Mouse (Mus musculus) embryonic facial prominence, embryonic 10.5 days (tissue): ENCODE data around the gene Smn1. TPM values are rescaled to one million over a fixed set of nuclear protein-coding genes. Genes with fewer than 3 reads are reported as not detected.

Experiments used
- DNase-seq: peaks from one replicate; pipeline ENCODE4 v3.0.0-alpha.2; 2017; ENCODE audit warnings: low spot score
- H3K27ac ChIP-seq: fragments of 300-500 bp; sonication (generic); replicated peaks from 2 replicates; pipeline ENCODE4 v1.5.1; 2016; ENCODE audit warnings: mild to moderate bottlenecking
- H3K27me3 ChIP-seq: fragments of 300-500 bp; sonication (generic); replicated peaks from 2 replicates; pipeline ENCODE4 v1.6.1; 2016; ENCODE audit warnings: low read depth, mild to moderate bottlenecking; ENCODE audit not compliant: poor library complexity, severe bottlenecking
- H3K36me3 ChIP-seq: fragments of 300-500 bp; sonication (generic); replicated peaks from 2 replicates; pipeline ENCODE4 v1.6.1; 2016; ENCODE audit warnings: mild to moderate bottlenecking, moderate library complexity
- H3K4me1 ChIP-seq: fragments of 300-500 bp; sonication (generic); 2 replicates; pipeline ENCODE4 v1.6.1; 2016
- H3K4me3 ChIP-seq: fragments of 300-500 bp; sonication (generic); 2 replicates; pipeline ENCODE4 v1.5.1; 2016; ENCODE audit warnings: mild to moderate bottlenecking, moderate library complexity
- H3K9me3 ChIP-seq: fragments of 300-500 bp; sonication (generic); 2 replicates; pipeline ENCODE4 v1.6.1; 2016; ENCODE audit warnings: mild to moderate bottlenecking
- WGBS: fragments of 180-500 bp; shearing (Covaris S2); methylation state at CpG from one replicate; pipeline ENCODE4 v1.1.7; 2016; 5-methylcytosine and 5-hydroxymethylcytosine counted together
- polyA plus RNA-seq: library from polyadenylated mRNA; unstranded; fragments of >200 nt; fragmentation: Nextera tagmentation; extraction: Ambion mirVana; gene quantifications from 2 replicates; pipeline ENCODE4 v1.2.1, GENCODE M21; 2016

Smn1 gene
- polyA plus RNA-seq: 95.9 and 96.2 TPM in 2 replicates

DNA sequence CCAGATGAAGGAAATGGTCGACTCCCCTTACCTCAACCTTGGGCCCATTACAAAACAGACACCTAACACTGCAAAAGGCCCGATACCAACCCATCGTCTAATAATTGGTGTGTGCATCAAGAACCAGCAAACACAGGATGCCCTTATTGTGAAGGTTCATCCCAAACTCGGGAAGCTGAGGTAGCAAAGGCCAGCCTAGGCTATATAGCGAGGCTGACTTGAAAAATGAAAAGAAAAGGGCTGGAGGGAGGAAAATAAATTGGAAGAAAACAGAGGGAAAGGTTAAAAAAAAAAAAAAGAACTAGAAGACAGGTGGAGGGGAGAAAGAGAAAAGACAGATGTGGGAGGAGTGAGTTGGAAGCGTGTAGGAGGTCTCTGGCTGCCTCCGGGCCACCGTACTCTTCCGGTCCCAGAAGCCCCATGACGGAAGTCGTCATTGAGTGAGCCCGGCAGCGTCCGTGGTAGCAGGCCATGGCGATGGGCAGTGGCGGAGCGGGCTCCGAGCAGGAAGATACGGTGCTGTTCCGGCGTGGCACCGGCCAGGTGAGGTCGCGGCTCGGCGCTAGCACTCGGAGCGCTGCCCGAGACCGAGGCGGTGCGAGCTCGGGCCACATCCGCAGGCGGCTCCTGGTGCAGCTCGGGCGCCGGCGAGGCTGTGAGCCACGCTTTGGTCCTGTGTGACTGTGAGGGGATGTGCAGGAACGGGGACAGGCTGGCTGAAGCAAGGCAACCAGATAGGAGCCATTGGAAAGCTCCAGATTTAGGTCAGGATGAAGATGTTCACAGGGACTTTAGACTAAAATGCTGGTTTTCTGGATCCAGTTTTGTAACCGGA is at the start of gene Smn1:
Smn1 (plus strand) TSS at position 430 of the 835 bp plus-strand sequence.
- peak; percentile 93 for DNase-seq
- Histone ChIP-seq H3K9me3 (no peaks in the 10 kb centered on the region), H3K36me3 (peaks cover 30% of the 10 kb centered on the region), H3K27me3 (no peaks in the 10 kb centered on the region), H3K4me1 (peaks cover 16% of the 10 kb centered on the region), H3K27ac (peak within 1 kb of the TSS; percentile 86), H3K4me3 (peak within 1 kb of the TSS; percentile 97)
- 4% methylated on average over 42 of the region's 42 CpGs for whole genome bisulfite sequencing

DNA sequence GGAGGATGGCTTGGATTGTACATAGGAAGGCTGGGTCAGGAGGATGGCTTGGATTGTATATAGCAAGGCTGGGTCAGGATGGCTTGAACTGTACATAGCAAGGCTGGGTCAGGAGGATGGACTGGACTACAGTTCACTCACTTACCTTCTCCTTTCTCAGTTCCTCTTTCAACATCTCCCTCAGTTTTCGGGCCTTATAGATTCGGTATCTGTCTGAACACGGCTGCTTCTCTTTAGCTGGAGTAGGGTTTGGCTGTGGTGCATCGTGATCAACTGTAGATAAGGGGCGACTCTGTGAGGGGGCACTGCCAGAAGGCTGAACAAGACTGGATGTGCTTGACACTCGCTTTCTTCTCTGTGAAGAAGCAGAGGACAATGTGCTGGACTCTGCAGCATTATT is 25.8 kb upstream of the Smn1 start:
- 93% methylated on average over 6 of the region's 6 CpGs for WGBS
- H3K4me3 ChIP-seq: no peak overlapping the region
- peaks cover 16% of the 10 kb centered on the region for H3K4me1 ChIP-seq
- no peak overlapping the region for H3K27ac ChIP-seq
- no peaks in the 10 kb centered on the region for H3K27me3 ChIP-seq
- no peaks in the 10 kb centered on the region for H3K9me3 ChIP-seq
- H3K36me3 ChIP-seq: peaks cover 59% of the 10 kb centered on the region
- DNase-seq: no peak

DNA sequence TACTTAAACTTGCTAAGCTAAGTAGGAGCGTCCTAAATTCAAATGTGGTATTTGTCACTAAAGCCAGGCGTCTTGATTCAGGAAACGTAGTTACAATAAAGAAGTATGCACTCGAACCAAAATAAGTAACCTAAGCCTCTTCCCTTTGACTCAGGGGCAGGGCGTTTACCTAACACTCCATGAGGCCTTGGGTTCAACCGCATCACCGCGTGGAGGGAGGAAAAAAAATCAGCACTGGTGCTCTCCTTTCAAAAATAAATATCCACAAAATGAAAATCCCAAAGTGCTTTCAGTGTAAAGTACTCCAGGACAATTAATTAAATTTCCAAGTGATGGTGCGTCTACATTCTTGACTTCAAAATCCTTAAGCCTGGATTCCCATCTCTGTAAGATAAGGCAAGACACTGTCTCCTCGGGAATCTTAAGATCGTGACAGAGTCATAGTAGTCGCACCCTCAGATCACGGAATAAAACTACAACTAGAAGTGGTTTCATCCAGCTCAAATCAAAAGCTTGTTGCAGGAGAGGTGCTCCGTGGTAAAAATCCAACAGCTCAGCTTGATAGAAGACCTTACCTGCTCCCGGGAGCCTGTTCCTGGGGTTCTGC is 21.5 kb upstream of the Smn1 start:
- H3K27ac ChIP-seq: peak overlapping the region; percentile 92
- DNase-seq: no peak
- peak overlapping the region; percentile 99 for H3K4me3 ChIP-seq
- H3K4me1 ChIP-seq: peaks cover 28% of the 10 kb centered on the region
- 8% methylated on average over 15 of the region's 15 CpGs for WGBS
- H3K9me3 ChIP-seq: no peaks in the 10 kb centered on the region
- peaks cover 15% of the 10 kb centered on the region for H3K36me3 ChIP-seq
- no peaks in the 10 kb centered on the region for H3K27me3 ChIP-seq

DNA sequence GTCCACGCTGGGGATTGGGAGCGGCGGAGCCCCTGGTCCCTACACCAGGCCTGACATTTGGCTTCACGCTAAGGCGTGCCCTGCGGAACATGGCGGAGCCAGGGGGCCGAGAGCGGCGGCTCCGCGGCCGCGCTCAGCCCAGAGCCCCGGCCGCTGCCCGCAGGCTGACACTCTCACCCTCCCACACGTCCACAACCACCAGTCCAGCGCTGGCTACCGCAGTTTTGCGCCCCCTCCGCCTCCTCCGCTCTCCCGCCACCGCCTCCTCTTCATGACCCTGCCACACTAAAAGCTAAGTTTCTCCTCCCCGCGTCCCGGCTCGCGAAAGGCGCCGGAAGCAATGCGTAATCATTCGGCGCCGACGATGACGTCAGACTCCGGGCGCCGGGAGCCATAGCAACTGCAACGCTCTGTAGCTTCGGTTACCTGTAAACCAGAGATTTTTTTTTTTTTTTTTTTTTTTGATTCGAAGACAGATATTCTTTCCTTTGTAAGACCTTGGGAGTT is 20.9 kb upstream of the Smn1 start, which contains the start of gene Bdp1:
Bdp1 (minus strand) TSS at position 323 of the 507 bp plus-strand sequence.
- peak; percentile 95 for DNase-seq
- H3K4me1 ChIP-seq: peaks cover 35% of the 10 kb centered on the region
- H3K36me3 ChIP-seq: peaks cover 9% of the 10 kb centered on the region
- H3K4me3 ChIP-seq: peak within 1 kb of the TSS; percentile 99
- no peaks in the 10 kb centered on the region for H3K27me3 ChIP-seq
- WGBS: under 1% methylated on average over 44 of the region's 44 CpGs
- H3K9me3 ChIP-seq: no peaks in the 10 kb centered on the region
- H3K27ac ChIP-seq: peak within 1 kb of the TSS; percentile 92

DNA sequence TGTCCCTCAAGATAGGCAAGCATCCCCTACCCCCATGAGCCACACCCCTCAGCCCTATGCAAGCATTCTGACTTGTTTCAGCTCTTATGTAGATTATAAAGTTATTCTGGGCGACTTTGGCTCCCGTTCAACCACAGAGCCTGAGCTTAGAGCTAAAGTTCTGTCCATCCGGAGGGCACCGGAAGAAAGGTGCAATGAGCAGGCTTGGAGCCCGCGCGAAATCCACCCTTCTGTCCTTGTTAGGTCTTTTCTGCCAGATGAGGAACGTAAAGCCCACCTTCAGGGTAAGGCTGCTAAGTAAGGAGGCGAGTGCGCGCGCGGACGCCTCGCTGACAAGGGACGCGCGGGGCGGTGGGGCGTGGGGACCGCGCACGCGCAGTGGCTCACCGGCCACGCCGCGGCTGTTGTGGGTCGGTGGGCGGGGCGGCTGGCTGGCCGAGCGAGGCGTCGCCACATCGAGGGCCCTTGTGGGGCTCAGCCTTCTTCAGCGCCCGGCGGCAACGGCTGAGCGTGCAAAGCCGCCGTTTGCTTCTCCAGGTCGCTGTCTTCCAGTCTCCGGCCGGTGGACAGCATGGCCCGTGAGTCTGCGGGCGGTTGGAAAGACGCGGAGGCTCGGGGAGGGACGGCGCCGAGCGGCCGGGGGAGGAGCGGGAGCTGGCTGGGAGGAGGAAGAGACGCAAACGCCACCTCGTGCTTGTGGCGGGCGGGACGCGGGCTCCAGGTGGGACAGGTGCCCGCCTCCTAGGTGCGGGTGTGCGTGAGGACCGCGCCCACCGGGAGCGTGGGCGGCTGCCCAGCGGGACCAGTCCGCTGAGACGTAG is 16.8 kb upstream of the Smn1 start, which contains the start of gene Serf1:
Serf1 (plus strand) TSS at position 361 of the 821 bp plus-strand sequence.
- Histone ChIP-seq H3K27me3 (no peaks in the 10 kb centered on the region), H3K36me3 (peaks cover 14% of the 10 kb centered on the region), H3K4me3 (peak within 1 kb of the TSS; percentile 79), H3K4me1 (peaks cover 25% of the 10 kb centered on the region), H3K27ac (peak within 1 kb of the TSS; percentile 88), H3K9me3 (no peaks in the 10 kb centered on the region)
- peak; percentile 90 for DNase-seq
- WGBS: 1% methylated on average over 76 of the region's 76 CpGs

DNA sequence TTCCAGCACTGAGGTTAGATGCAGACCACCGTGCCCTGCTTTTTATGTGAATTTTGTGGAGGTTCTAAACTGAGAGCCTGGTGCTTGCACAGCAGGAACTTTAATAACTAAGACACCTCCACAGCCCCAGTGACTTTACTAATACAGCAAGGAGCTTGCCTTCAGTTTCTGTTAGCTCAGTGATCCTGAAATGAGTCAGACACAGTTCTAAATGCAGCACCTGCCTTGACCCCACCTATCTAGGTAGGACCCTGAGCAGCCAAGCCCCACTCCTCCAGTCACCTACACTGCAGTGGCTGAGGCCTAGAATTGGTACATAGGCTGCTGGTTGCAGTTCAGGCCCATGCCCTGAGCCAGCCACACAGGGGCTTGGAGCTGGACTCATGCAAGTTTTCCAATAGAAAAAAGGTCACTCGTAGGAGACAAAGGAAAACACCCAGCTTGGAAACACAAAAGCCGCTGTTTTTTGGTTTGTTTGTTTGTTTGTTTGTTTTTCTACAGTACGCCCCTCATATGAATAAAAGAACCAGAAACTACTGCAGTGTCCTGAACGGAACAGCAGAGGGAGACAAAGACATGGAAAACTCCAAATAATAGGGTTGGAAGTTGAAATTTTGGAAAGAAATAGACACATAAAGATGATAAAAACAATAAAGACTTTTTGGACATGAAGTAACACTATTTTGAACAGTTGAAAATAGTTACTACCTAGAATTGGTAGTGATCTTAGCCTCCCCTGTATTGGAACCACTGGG is 12.3 kb upstream of the Smn1 start:
- H3K27ac ChIP-seq: no peak overlapping the region
- H3K4me1 ChIP-seq: peaks cover 16% of the 10 kb centered on the region
- H3K27me3 ChIP-seq: no peaks in the 10 kb centered on the region
- peaks cover 44% of the 10 kb centered on the region for H3K36me3 ChIP-seq
- WGBS: 46% methylated on average over 5 of the region's 5 CpGs
- no peaks in the 10 kb centered on the region for H3K9me3 ChIP-seq
- DNase-seq: no peak
- H3K4me3 ChIP-seq: no peak overlapping the region

DNA sequence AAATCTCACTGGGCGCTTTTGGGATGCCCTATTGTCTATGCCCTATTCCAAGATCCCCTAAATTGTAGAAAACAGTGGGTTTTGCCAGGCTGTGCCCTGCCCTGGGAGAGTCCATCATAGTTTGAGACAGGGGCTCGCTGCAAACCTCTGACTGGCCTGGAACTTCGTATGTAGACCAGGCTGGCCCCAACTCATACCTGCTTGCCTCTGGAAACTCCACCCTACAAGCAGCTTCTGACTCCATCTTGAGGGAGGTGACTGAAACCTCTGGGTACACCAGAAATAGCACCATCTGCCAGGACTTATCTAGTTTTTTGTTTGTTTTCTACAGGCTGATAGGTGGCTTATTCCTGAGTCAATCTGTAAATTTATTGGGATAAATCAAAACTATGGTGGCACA is 682 bp upstream of the Smn1 start:
- Histone ChIP-seq H3K4me1 (peaks cover 16% of the 10 kb centered on the region), H3K9me3 (no peaks in the 10 kb centered on the region), H3K36me3 (peaks cover 23% of the 10 kb centered on the region), H3K4me3 (peak overlapping the region; percentile 97), H3K27me3 (no peaks in the 10 kb centered on the region), H3K27ac (peak overlapping the region; percentile 86)
- 82% methylated on average over 3 of the region's 3 CpGs for WGBS
- DNase-seq: no peak

DNA sequence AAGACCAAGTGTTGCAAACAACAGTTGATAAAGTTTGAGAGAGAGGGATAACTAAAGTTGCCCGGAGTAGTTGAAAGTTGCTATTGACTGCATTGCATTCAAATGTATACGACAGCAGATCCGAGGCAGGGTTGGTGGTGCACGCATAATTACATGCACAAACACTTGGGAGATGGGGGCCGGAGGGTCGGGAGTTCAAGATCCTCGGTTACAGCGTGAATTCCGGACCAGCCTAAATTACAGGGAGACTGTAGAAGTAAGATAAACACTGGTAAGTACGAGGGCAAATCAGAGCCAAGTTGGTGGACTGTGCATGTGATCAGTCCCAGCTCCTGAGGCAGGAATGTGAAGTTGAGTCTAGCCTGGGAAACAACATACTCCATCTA is 599 bp downstream of the Smn1 start:
- H3K27ac ChIP-seq: peak overlapping the region; percentile 86
- H3K36me3 ChIP-seq: peaks cover 35% of the 10 kb centered on the region
- 2% methylated on average over 10 of the region's 10 CpGs for WGBS
- H3K4me3 ChIP-seq: peak overlapping the region; percentile 97
- H3K4me1 ChIP-seq: peaks cover 16% of the 10 kb centered on the region
- H3K27me3 ChIP-seq: no peaks in the 10 kb centered on the region
- no peaks in the 10 kb centered on the region for H3K9me3 ChIP-seq
- no peak for DNase-seq

DNA sequence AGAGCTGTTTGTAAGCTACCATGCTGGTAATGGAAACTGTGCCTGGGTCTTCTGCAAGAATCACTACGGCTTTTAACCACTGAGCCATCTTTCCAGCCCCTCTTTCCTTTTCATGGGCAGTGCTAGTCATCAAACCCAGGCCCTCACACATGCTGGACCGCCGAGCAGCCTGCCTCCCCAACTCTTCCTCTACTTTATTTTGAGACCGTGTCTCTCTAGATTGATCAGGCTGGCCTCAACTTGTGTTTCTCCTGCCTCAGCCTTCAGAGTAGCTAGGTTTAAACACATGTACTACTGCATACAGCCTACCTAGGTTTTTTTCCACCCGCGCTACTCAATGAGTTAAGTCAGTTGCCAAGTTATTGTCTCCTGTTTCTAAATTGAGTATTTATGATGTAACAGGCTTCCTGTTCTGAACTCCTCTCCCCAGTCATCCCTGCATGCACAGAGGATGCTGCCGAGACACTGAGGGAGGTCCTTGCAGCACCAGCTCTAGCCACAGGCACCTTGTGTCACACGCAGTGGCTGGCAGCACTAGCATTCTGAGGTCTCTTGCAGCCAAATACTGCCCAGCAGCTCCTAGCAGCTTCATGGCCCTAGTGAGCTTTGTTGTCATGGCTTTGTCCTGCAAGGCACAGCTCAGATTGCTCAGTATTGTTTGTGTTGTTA is 17.1 kb downstream of the Smn1 start:
- DNase-seq: no peak
- Histone ChIP-seq H3K9me3 (no peaks in the 10 kb centered on the region), H3K4me1 (no peaks in the 10 kb centered on the region), H3K27ac (no peak overlapping the region), H3K27me3 (no peaks in the 10 kb centered on the region), H3K4me3 (no peak overlapping the region), H3K36me3 (peaks cover 27% of the 10 kb centered on the region)
- 87% methylated on average over 8 of the region's 8 CpGs for WGBS

DNA sequence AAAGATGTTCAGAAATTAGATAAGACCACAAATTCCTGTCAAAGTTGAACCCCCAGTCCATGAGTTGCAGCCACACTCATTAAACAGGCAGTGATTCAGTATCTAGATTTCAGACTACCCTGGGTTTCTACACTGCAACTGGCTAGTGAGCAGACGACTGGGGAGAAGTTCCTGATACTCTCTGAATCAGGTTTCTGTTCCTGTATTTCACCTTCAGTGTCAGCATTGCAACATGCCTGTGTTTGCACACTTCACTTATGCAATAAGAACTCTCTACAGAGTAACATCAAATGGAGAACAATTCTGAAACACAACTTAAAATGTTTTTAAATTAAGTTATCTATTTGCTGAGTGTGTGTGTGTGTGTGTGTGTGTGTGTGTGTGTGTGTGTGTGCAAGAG is 28.0 kb downstream of the Smn1 start:
- no peaks in the 10 kb centered on the region for H3K9me3 ChIP-seq
- no peaks in the 10 kb centered on the region for H3K27me3 ChIP-seq
- H3K36me3 ChIP-seq: no peaks in the 10 kb centered on the region
- no peak overlapping the region for H3K4me3 ChIP-seq
- no peak for DNase-seq
- no peak overlapping the region for H3K27ac ChIP-seq
- WGBS: 69% methylated on average over 1 of the region's 1 CpGs
- no peaks in the 10 kb centered on the region for H3K4me1 ChIP-seq

DNA sequence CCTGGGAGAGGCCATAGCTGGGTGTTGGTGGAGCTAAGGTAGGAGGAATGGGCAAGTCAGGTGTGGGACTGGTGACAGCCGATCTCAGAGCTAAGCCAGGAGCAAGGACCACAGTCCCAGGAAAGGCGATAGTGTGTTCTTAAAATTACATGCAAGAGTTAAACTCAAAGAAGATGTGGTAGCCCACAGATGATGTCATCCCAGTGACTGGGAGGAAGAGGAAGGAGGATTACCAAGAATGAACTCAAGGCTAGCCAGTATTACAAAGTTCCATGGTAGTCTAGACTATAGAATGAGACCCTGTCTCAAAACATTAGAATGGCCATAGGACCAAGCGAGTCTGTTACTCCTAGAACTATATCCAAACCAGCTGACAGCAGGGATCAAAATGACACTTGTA is 32.0 kb downstream of the Smn1 start:
- H3K9me3 ChIP-seq: no peaks in the 10 kb centered on the region
- WGBS: 92% methylated on average over 3 of the region's 3 CpGs
- DNase-seq: no peak
- H3K4me1 ChIP-seq: no peaks in the 10 kb centered on the region
- H3K36me3 ChIP-seq: no peaks in the 10 kb centered on the region
- no peak overlapping the region for H3K27ac ChIP-seq
- no peaks in the 10 kb centered on the region for H3K27me3 ChIP-seq
- H3K4me3 ChIP-seq: no peak overlapping the region
